Mouse (Mus musculus) olfactory bulb, adult 2 months (tissue): ENCODE measurements at regions not wholly inside any gene's neighbourhood (a gene's known extent, or its start where the extent isn't known, plus 50 kb on each side); places are given as distances from the start of the nearest gene placed in this dataset.

Experiments used
- CTCF ChIP-seq: fragments of 200-500 bp; IDR thresholded peaks from 2 replicates; pipeline ENCODE4 v1.5.1; 2012; ENCODE audit warnings: low read depth, mild to moderate bottlenecking, low read length, moderate library complexity; ENCODE audit not compliant: insufficient read depth
- POLR2A ChIP-seq: fragments of 200-500 bp; IDR thresholded peaks from 2 replicates; pipeline ENCODE4 v1.6.1; 2012; ENCODE audit warnings: mild to moderate bottlenecking, low read depth, low read length, moderate library complexity; ENCODE audit not compliant: insufficient read depth

GRCm38 (mm10) chr10:99576301-99576700 is 183.2 kb downstream of the Csl start:
- TF ChIP-seq CTCF (no peak), POLR2A (no peak)
